Mouse (Mus musculus): ENCODE measurements at regions not wholly inside any gene's neighbourhood (a gene's known extent, or its start where the extent isn't known, plus 50 kb on each side); places are given as distances from the start of the nearest gene placed in this dataset.
"Not testable (repeated sequence)": the region's sequence is repeated elsewhere in the genome, so short reads cannot be mapped to it uniquely, and the experiment has no call there.

DNA sequence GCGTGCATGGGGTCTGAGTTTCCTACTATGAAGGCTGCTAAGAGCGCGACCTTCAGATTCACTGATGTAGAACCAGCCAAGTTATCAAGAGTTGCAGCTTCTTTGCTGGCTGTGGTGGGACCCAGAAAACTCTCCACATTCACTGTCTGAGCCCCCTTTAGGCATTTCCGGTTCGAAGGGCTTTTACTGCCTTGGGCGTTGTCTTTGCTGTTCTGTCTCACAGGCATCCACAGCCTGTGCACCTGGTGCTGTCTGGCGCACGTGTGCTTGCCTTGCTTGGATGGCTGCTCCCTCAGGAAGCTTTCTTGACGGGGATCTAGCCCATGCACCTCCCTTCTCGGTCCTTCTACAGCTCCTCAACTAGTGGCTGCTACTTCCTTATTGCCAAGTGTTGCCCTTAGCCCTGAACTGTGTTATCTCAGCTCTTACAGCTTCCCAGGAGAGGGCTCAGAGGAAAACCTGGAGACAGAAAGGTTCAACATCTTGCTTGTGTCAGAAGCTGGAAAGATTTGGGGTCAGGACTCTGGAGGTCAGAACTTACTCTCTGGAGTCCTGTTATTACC, 108.3 kb upstream of the Dyrk2 start:
- ATAC-seq (replicated peaks in 1 of 2; ENCODE audit: insufficient read depth in 1 of 2, low FRiP score in 2 of 2, low TSS enrichment in 1 of 2, low read depth in 1 of 2, poor library complexity in 2 of 2, severe bottlenecking in 2 of 2): no peak

GRCm38 (mm10) chr10:118976447-118976846, 106.4 kb upstream of the Dyrk2 start:
- no peak for ATAC-seq (replicated peaks in 1 of 2; ENCODE audit: insufficient read depth in 1 of 2, low FRiP score in 2 of 2, low TSS enrichment in 1 of 2, low read depth in 1 of 2, poor library complexity in 2 of 2, severe bottlenecking in 2 of 2)

DNA sequence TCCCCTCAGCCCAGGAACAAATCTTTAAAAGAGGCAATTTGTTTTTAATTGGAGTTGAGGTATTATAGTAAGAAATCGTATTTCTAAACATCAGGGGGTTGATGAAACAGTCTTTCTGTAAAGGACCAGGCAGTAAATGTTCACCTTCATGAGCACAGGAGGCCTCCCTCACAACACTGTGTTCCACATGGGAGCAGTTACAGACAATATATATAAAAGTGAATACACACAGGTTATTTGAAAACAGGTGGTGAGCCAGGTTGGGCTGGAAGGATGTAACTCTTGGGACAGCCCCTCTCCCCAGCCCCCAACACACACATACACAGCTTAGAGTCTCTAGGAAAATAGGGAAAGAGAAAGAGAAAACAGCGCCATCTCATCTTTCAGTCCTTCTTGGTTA, 105.8 kb upstream of the Dyrk2 start:
- no peak for ATAC-seq (replicated peaks in 1 of 2; ENCODE audit: insufficient read depth in 1 of 2, low FRiP score in 2 of 2, low TSS enrichment in 1 of 2, low read depth in 1 of 2, poor library complexity in 2 of 2, severe bottlenecking in 2 of 2)

GRCm38 (mm10) chr10:118973324-118973723, 103.3 kb upstream of the Dyrk2 start:
- no peak for ATAC-seq (replicated peaks in 1 of 2; ENCODE audit: insufficient read depth in 1 of 2, low FRiP score in 2 of 2, low TSS enrichment in 1 of 2, low read depth in 1 of 2, poor library complexity in 2 of 2, severe bottlenecking in 2 of 2)

DNA sequence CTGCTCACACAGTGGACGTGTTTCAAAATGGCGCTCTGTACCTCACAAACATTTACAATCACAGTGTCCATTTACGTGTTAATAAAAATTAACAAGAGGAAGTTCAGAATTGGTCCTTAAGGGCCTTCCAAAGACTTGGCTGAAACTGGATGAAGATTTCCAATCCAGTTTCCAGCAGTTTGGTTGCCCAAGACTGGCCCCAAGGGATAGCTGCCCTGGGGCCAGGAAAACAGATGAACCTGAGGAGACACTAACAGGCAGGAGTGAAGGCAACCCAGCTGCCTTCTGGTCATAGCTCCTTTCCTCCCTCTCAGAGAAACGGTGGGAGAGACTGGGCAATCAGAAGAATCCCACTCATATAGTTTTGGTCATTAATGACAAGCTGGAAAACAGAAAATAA, 102.6 kb upstream of the Dyrk2 start:
- no peak for ATAC-seq (replicated peaks in 1 of 2; ENCODE audit: insufficient read depth in 1 of 2, low FRiP score in 2 of 2, low TSS enrichment in 1 of 2, low read depth in 1 of 2, poor library complexity in 2 of 2, severe bottlenecking in 2 of 2)

DNA sequence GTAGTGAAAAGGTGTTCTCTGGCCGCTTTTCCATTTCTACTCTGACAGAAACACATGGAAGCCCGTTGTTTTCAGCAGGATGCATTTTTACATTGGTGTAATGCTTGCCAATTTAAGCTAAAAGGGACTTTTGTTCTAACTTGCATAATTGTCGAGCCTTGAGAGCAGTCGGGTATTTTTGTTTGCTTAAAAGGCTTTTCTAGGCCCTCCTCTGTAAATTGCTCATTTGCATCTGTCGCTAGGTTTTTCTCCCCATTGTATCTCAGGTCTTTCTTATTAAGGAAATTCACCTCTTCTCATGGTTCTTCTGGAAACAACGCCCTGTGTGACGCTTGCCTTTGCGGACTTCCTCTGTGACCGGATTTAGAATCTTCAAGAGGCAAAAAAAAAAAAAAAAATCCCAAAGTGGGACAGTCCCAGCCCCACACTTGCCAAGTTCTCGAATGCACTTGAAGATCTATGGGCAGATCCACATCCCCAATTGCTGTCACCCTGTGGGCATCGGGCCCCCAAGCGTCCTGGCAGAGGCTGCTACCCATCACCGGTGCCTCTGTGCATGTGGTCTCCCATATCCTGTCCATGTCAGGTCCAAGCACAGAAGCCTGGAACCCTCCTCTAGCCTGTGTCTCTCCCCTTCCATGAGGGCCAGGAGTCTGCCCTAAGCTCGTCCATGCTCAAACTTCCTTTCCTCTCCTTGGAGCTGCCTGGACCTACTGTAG, 100.6 kb upstream of the Dyrk2 start:
- no peak for ATAC-seq (replicated peaks in 1 of 2; ENCODE audit: insufficient read depth in 1 of 2, low FRiP score in 2 of 2, low TSS enrichment in 1 of 2, low read depth in 1 of 2, poor library complexity in 2 of 2, severe bottlenecking in 2 of 2)

DNA sequence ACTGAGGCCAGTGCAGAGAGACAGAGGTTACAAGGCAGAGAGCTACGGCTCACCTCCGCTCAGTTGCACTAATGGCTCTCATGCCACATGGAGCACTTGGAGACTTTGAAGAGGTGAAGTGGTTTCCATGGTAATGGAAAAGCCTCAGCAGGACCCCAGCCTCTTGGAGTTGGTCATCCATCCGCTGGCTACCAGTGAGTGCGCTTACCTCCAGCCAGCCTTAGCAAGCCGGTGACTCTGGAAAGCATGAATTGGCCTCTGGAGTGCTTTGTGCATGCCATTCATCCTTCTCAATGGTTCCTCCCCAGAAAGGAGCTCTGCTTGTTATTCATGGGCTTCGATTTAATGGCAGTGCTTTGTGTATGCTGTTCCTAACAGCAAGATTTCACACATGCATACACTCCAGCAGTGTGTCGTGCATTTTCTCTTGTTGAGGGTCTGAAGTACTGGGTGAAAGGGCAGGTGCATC, 91.7 kb upstream of the Dyrk2 start:
- ATAC-seq (replicated peaks in 1 of 2; ENCODE audit: insufficient read depth in 1 of 2, low FRiP score in 2 of 2, low TSS enrichment in 1 of 2, low read depth in 1 of 2, poor library complexity in 2 of 2, severe bottlenecking in 2 of 2): no peak

GRCm38 (mm10) chr10:118960076-118960475, 90.1 kb upstream of the Dyrk2 start:
- ATAC-seq (replicated peaks in 1 of 2; ENCODE audit: insufficient read depth in 1 of 2, low FRiP score in 2 of 2, low TSS enrichment in 1 of 2, low read depth in 1 of 2, poor library complexity in 2 of 2, severe bottlenecking in 2 of 2): no peak

DNA sequence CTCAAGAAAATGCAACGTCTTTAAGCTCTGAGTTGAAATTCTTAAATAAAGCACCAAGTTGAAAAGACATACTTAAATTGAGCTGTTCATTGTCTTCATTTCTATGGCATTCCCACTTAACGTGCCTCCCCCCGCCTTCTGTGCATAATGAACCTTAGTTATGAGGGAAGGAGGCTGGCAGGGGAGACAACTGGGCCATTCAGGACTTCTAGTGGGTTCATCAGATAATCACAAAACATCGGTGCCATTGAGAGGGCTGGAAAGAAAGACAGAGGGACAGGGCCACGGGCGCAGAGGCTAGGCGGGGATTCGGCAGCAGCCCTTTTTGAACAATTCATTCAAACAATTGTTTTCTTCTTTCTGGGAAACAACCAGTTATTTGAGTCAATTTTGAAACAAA, 89.6 kb upstream of the Dyrk2 start:
- no peak for ATAC-seq (replicated peaks in 1 of 2; ENCODE audit: insufficient read depth in 1 of 2, low FRiP score in 2 of 2, low TSS enrichment in 1 of 2, low read depth in 1 of 2, poor library complexity in 2 of 2, severe bottlenecking in 2 of 2)

- 0 out of 4 replicates have a peak, but pooled peaks of 1 of the 2 experiments have one; percentile 32 for ATAC-seq (replicated peaks in 1 of 2; ENCODE audit: insufficient read depth in 1 of 2, low FRiP score in 2 of 2, low TSS enrichment in 1 of 2, low read depth in 1 of 2, poor library complexity in 2 of 2, severe bottlenecking in 2 of 2)
These were observed 86.3 kb upstream of the Dyrk2 start for GRCm38 (mm10) chr10:118956352-118956751.

DNA sequence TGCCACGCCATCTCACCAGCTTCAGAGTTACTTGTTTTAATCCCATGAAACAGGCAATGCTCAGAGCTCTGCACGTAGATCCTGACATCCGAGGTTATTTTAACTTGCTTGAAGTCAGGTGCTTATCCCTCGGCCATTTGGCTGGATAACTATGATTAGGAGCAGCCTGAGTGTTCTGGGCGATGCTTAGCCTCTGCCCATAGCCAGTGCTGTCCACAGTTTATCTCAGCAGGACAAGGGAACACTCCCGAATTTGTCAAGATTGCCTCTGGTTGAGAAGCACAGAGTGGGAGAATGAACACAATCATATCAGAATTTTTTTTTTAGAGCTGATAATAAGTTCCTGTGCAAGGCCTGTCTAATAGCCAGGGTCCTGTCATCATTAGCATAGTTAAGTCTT, 83.4 kb upstream of the Dyrk2 start:
- ATAC-seq (replicated peaks in 1 of 2; ENCODE audit: insufficient read depth in 1 of 2, low FRiP score in 2 of 2, low TSS enrichment in 1 of 2, low read depth in 1 of 2, poor library complexity in 2 of 2, severe bottlenecking in 2 of 2): no peak

- ATAC-seq (replicated peaks in 1 of 2; ENCODE audit: insufficient read depth in 1 of 2, low FRiP score in 2 of 2, low TSS enrichment in 1 of 2, low read depth in 1 of 2, poor library complexity in 2 of 2, severe bottlenecking in 2 of 2): no peak
These were observed 82.7 kb upstream of the Dyrk2 start for GRCm38 (mm10) chr10:118952756-118953155.

DNA sequence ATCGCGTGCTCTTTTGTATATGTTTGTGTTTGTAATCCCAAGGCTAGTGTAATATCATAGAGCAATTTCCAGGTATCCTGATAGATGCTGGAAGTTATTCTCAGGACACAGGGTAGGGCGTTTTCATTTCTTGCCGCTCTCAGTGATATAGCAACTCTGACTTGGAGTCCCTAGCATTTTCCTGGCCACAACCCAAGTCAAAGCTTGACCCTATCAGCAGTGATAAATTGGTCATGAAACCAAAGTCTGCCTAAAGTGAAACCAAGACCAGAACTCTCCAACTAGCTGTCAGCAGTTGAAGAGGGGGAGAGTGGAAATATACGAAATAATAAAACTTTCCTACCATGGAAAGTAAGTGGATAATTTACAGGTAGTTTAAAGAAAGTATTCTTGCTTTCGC, 77.7 kb upstream of the Dyrk2 start:
- no peak for ATAC-seq (replicated peaks in 1 of 2; ENCODE audit: insufficient read depth in 1 of 2, low FRiP score in 2 of 2, low TSS enrichment in 1 of 2, low read depth in 1 of 2, poor library complexity in 2 of 2, severe bottlenecking in 2 of 2)

DNA sequence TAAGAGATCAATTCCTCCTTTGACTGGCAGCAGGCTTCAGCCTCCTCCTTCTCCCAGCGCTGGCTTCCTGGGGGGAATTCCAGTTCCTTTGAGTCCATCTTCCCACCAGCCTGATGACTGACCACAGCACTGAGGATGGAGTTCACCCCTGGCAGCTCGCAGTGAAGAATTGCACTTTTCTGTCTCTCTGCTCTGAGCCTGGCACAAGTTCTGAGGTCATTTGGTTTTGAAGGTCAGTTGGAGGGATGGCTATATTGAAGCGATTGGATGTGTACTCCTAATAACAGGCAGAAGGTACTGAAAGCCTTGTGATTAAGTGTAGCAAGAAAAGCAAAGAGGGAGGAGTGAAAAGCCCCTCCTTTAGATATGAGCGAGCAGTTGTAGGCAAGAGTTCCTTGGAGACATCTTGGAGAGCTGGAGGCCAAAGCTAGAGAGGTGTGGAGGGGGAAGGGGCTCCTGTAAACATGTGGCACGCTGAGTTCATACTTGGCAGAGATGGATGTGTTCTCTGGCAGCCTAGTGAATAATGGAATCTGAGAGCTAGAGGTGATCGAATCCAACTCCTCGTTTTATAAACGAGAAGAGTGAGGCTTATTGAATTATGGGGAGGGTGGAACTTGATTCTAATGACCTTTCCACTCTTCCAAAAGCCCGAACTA, 77.1 kb upstream of the Dyrk2 start:
- ATAC-seq (replicated peaks in 1 of 2; ENCODE audit: insufficient read depth in 1 of 2, low FRiP score in 2 of 2, low TSS enrichment in 1 of 2, low read depth in 1 of 2, poor library complexity in 2 of 2, severe bottlenecking in 2 of 2): no peak

GRCm38 (mm10) chr10:118927316-118927715, 57.3 kb upstream of the Dyrk2 start:
- ATAC-seq (replicated peaks in 1 of 2; ENCODE audit: insufficient read depth in 1 of 2, low FRiP score in 2 of 2, low TSS enrichment in 1 of 2, low read depth in 1 of 2, poor library complexity in 2 of 2, severe bottlenecking in 2 of 2): no peak

DNA sequence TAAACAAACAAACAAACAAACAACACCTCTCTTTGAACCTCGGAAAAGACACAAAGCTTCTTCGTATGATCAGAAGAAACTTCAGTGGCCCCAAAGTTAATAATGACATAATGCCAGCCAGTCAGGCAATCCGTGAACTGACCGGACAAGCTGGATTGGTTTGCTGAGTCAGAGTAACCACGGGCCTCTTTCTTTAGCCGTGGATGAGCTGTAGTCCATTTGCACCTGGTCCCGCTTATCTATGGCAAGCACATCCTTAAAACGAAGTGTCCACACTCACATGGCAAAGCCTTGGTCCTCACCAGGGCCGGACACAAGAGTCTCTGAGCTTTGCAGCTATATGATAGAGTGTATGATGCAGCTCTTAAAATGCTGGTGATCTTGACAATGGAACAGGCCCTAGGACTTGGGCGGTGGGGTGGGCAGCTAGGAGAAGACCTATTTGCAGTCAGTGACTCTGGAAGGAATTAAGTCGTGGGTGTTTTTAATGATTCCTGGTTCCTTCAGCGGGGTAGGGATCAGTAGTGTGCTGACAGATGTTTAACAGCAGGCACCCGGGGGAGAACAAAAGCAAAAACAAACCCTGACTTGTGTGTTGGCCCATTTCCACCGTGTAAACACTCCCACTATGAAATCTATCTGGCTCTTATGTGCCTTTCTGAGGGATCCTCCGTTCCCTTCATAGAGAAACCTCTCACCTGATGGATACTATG, 53.6 kb upstream of the Dyrk2 start:
- ATAC-seq (replicated peaks in 1 of 2; ENCODE audit: insufficient read depth in 1 of 2, low FRiP score in 2 of 2, low TSS enrichment in 1 of 2, low read depth in 1 of 2, poor library complexity in 2 of 2, severe bottlenecking in 2 of 2): no peak

- ATAC-seq (replicated peaks in 1 of 2; ENCODE audit: insufficient read depth in 1 of 2, low FRiP score in 2 of 2, low TSS enrichment in 1 of 2, low read depth in 1 of 2, poor library complexity in 2 of 2, severe bottlenecking in 2 of 2): not testable (repeated sequence)
These were observed 52.1 kb upstream of the Dyrk2 start for GRCm38 (mm10) chr10:118922120-118922519.
